Mouse (Mus musculus) B cell, adult 2 months (primary cell): ENCODE results near the gene Arnt.

Source experiments
- DNase-seq, 2 experiments: peaks; one replicate each; pipeline ENCODE4 v3.0.0; 2022

Arnt gene

DNA sequence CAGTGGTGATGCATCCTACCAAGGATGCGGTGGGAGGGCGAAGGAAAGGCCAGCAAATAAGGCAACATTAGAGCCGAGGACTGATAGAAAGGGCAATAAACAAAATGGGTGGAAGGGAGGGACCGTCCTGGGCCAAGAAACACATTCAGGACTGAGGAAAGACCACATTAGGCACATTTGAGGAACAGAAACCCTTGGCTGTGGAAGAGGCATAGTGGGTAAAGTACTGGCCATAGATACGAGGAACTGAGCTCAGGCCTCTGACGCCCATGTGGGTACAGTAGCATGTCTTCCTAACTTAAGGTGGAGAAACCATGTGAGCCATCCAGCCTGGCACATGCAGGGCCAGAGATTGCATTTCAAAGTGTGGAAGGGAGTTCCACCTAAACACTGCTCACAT, 95.6 kb downstream of the Arnt start:
- peak; percentile 37 to 49 for DNase-seq

DNA sequence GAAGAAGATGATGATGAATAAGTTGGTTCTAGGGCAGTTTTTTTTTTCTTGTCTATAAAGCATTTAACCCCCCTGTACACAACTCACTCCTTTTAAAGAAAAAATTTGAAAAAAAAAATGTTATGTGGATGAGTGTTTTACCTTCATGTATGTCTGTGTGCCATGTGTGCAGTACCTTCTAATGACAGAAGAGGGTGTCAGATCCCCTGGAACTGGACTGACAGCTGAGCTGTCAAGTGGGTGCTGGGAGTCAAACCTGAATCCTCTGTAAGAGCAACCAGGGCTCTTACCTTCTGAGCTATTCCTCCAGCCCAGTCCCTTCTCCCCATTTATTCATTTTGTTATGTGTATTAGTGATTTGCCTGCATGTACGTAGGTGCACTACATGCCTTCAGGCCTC, 96.8 kb downstream of the Arnt start:
- no peak for DNase-seq

DNA sequence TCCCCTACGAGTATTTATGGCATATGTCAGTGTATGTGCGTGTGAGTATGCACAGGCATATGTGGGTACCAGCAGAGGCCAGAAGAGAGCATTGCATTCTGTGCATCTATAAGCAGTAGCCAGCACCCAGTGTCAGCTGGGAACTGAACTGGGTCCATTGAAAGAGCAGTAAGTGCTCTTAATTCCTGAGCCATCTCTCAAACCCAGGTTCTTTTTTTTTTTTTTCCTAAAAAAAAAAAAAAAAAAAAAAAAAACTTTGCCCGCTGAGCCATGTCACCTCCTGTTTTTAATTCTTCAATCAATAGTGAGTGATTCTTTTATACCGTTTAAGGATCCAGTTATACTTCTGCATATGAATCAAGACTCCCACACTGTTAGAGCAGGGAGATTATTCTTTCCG, 99.2 kb downstream of the Arnt start:
- no peak for DNase-seq

DNA sequence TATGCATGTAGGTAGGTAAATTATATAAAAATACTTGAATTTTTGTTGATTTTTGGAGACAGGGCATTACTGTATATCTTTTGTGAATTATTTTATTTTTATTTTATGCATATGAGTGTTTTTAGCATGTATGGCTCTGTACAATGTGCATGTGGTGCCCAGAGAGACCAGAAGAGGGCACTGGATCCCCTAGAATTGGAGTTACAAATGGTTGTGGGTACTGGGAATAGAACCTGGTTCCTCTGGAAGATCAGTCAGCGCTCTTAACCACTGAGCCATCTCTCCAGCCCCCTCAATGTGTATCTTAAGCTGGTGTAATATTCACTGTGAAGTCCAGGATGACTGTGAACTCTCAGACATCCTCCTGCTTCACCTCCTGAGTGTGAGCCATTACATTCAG, 100.7 kb downstream of the Arnt start:
- DNase-seq = no peak

DNA sequence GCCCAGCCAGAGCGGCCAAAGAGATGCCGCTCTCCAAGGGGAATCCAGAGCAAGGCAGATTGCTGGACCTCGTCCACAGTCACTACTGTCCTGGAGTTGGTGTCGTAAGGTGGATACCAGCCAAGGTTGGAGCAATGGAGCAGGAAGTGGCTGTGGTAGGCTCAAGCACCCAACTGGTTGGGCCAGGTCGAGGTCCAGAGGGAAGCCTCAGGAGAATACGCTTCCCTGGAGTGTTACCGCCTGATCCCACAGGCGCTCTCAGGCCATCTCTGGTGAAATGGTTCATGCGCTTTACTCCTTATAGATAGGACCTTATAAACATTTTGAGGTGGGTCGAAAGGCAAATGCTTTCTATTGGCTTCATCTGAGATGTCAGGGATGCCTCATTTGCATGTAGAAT, 104.7 kb downstream of the Arnt start:
- DNase-seq = no peak

DNA sequence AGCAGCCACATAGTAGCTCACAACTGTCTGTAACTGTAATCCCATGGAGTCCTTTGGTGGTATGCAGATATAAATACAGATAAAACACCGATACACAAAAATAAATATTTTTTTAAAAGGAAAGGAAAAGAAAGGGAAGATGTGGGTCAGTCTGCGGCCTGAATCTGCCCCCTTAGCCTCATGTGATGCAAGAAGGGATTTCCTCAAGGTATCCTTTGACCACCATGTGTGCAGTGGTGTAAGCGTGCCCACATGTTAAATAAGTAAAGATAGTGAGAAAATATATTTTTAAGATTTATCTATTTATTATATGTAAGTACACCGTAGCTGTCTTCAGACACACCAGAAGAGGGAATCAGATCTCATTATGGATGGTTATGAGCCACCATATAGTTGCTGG, 105.6 kb downstream of the Arnt start:
- no peak for DNase-seq

DNA sequence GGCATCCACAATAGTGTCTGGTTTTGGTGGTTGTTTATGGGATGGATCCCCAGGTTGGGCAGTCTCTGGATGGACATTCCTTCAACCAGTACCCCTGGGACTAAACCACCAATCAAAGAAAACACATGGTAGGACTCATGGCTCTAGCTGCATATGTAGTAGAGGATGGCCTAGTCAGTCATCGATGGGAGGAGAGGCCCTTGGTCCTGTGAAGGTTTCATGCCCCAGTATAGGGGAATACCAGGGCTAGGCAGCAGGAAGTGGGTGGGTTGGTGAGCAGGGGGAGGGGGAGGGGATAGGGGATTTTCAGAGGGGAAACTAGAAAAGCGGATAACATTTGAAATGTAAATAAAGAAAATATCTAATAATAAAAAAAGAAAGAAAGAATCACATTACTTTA, 107.0 kb downstream of the Arnt start:
- DNase-seq = peak; percentile 48 to 60

DNA sequence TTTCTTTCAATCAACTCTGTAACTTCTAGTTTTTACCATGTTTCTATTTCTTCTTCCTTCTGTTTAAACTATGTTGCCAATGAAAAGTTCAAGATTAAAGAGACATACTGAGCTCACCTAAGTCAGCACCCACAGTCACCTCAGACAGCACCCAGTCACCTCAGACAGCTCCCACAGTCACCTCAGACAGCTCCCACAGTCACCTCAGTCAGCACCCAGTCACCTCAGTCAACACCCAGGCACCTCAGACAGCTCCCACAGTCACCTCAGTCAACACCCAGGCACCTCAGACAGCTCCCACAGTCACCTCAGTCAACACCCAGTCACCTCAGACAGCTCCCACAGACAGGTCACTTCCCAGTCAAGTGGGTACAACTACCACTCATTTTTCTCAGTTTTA, 108.0 kb downstream of the Arnt start:
- DNase-seq = no peak

DNA sequence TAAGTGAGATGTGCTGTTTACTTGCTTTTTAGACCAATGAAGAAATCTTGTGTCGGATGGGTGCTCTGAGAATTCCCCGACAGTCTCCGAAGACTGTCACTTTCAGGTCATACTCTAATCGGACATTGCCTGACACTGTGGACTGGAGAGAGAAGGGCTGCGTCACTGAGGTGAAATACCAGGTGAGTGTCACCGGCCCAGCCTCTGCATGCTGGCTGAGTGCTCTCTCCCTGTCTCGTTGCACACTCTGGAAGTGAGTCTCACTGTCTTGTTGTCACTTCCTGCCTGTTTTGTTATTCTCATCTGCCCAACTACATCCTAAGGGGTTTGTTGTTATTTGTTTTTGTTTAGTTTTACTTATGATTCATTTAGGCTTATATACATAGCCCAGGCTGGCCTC, 108.8 kb downstream of the Arnt start:
- DNase-seq = no peak
